Comparison of ENCODE assay signal across 37 mouse cellular contexts in genomic region chr5:112399284-112399683, GRCm38 (mm10). TPM values are rescaled to one million over a fixed set of nuclear protein-coding genes. Genes with fewer than 3 reads are reported as not detected.
DNase-seq lines count a peak whose midpoint lies in the region; ATAC-seq and TF ChIP-seq lines count a peak whose summit lies in the region.
"Had no signal": no experiment of that assay in that cellular context is flagged by ENCODE, and none has a peak within 500 bp of the region (broad histone marks: within the 10 kb centered on the region; RNA-seq: fewer than 3 reads in every experiment).

No protein-coding gene starts in this region.

- no peak overlapping the region for H3K9ac ChIP-seq in hindbrain, postnatal 0 days (replicated peaks; ENCODE audit: low read length)
- no peak overlapping the region for H3K9ac ChIP-seq in lung, postnatal 0 days (replicated peaks; ENCODE audit: low read depth)
- no peak overlapping the region for H3K9ac ChIP-seq in embryonic facial prominence, embryonic 14.5 days (ENCODE audit: low read depth, low read length)
- H3K9ac ChIP-seq: embryonic facial prominence, embryonic 15.5 days; forebrain, postnatal 0 days; hindbrain, embryonic 13.5 days had no signal

- no peak for TF ChIP-seq CTCF in hindbrain, postnatal 0 days (IDR thresholded peaks at IDR 0.05; ENCODE audit: low read depth)
- no peak for TF ChIP-seq CTCF in lung, postnatal 0 days (IDR thresholded peaks at IDR 0.05)
- no peak for TF ChIP-seq CTCF in lung, adult 2 months (IDR thresholded peaks at IDR 0.05; ENCODE audit: insufficient read depth, low read length)

- H3K4me2 ChIP-seq in hindbrain, postnatal 0 days (ENCODE audit: low read depth, low read length), result no peak overlapping the region
- H3K4me2 ChIP-seq in lung, postnatal 0 days (replicated peaks; ENCODE audit: low read depth, low read length), result no peak overlapping the region
- no peak overlapping the region for H3K4me2 ChIP-seq in embryonic facial prominence, embryonic 14.5 days (ENCODE audit: low read depth, low read length)
- H3K4me2 ChIP-seq: embryonic facial prominence, embryonic 15.5 days; heart, embryonic 11.5 days; hindbrain, embryonic 13.5 days had no signal

- no peak overlapping the region for H3K4me3 ChIP-seq in hindbrain, postnatal 0 days (ENCODE audit: low read length)
- H3K4me3 ChIP-seq in hindbrain, embryonic 10.5 days, result no peak overlapping the region
- H3K4me3 ChIP-seq in lung, postnatal 0 days (ENCODE audit: low read depth, low read length), result no peak overlapping the region
- no peak overlapping the region for H3K4me3 ChIP-seq in lung, adult 2 months (replicated peaks; ENCODE audit: extremely low read depth, low read depth, low read length)
- H3K4me3 ChIP-seq in embryonic facial prominence, embryonic 14.5 days (ENCODE audit: low read depth, low read length), result no peak overlapping the region
- H3K4me3 ChIP-seq: embryonic facial prominence, embryonic 15.5 days; gastrocnemius, adult 2 months; hindbrain, embryonic 13.5 days had no signal

- WGBS in hindbrain, postnatal 0 days, result 58% methylated on average over 10 of the region's 10 CpGs
- WGBS in hindbrain, embryonic 10.5 days, result 85% methylated on average over 10 of the region's 10 CpGs
- WGBS in lung, postnatal 0 days, result 60% methylated on average over 10 of the region's 10 CpGs
- WGBS in lung, adult 2 months, result 48% methylated on average over 10 of the region's 10 CpGs
- 44% methylated on average over 10 of the region's 10 CpGs for WGBS in embryonic facial prominence, embryonic 14.5 days

- no peak for ATAC-seq in hindbrain, postnatal 0 days
- ATAC-seq in lung, postnatal 0 days, result no peak
- no peak for ATAC-seq in embryonic facial prominence, embryonic 14.5 days (ENCODE audit: low read depth)
- ATAC-seq: activated CD4-positive, CD25-positive, alpha-beta regulatory T cell, adult 4 months; CD4-positive, CD25-positive, alpha-beta regulatory T cell, adult 4 months; forebrain, embryonic 14.5 days; forebrain, postnatal 0 days; hindbrain, embryonic 16.5 days; inflammation-experienced regulatory T-cells, adult 6 months; intestine, embryonic 16.5 days had no signal

- H3K4me1 ChIP-seq in hindbrain, postnatal 0 days (ENCODE audit: insufficient read depth, low read length), result no peaks in the 10 kb centered on the region
- H3K4me1 ChIP-seq in hindbrain, embryonic 10.5 days (replicated peaks), result peaks cover 14% of the 10 kb centered on the region
- H3K4me1 ChIP-seq in lung, postnatal 0 days (ENCODE audit: insufficient read depth, low read depth, low read length), result no peaks in the 10 kb centered on the region
- H3K4me1 ChIP-seq in lung, adult 2 months (ENCODE audit: control insufficient read depth, insufficient read depth, low read length), result no peaks in the 10 kb centered on the region
- H3K4me1 ChIP-seq in embryonic facial prominence, embryonic 14.5 days (ENCODE audit: control insufficient read depth, insufficient read depth, low read length), result peaks cover 7% of the 10 kb centered on the region; the same call in 1 of the 2 replicates

- no peaks in the 10 kb centered on the region for H3K36me3 ChIP-seq in hindbrain, postnatal 0 days (ENCODE audit: insufficient read depth, low read length)
- H3K36me3 ChIP-seq in hindbrain, embryonic 10.5 days, result no peaks in the 10 kb centered on the region
- no peaks in the 10 kb centered on the region for H3K36me3 ChIP-seq in lung, postnatal 0 days (ENCODE audit: insufficient read depth, low read length)
- H3K36me3 ChIP-seq in embryonic facial prominence, embryonic 14.5 days (ENCODE audit: control insufficient read depth, insufficient read depth, low read length), result no peaks in the 10 kb centered on the region
- H3K36me3 ChIP-seq: embryonic facial prominence, embryonic 15.5 days; hindbrain, embryonic 13.5 days had no signal

- DNase-seq in adrenal gland, postnatal 14 days, result peak; percentile 36
- DNase-seq in adrenal gland, adult 8-10 months, result no peak
- DNase-seq in hindbrain, postnatal 0 days (ENCODE audit: low spot score), result peak; percentile 38
- DNase-seq in hindbrain, embryonic 10.5 days (ENCODE audit: low spot score), result no peak
- peak; percentile 11 for DNase-seq in lung, postnatal 0 days (ENCODE audit: low spot score)
- DNase-seq in lung, adult 2 months, result no peak
- DNase-seq in embryonic facial prominence, embryonic 14.5 days (ENCODE audit: low spot score), result peak; percentile 31
- DNase-seq in right cerebral cortex, adult 2 months (ENCODE audit: low spot score in 2 of 2), result no peak
- DNase-seq: adrenal gland, postnatal 10 days; cerebellum, adult 11-12 months; cerebellum, adult 8-10 months; cerebellum, postnatal 25 days; forebrain, postnatal 0 days; gastrocnemius, adult 2 months; gastrocnemius, postnatal 14 days; heart, adult 11 months had no signal

- no peak overlapping the region for H3K27ac ChIP-seq in hindbrain, postnatal 0 days
- H3K27ac ChIP-seq in hindbrain, embryonic 10.5 days, result no peak overlapping the region
- no peak overlapping the region for H3K27ac ChIP-seq in lung, postnatal 0 days (ENCODE audit: low read length)
- no peak overlapping the region for H3K27ac ChIP-seq in embryonic facial prominence, embryonic 14.5 days (replicated peaks; ENCODE audit: low read depth, low read length)
- H3K27ac ChIP-seq: embryonic facial prominence, embryonic 15.5 days; gastrocnemius, adult 2 months; hindbrain, embryonic 13.5 days had no signal

- H3K27me3 ChIP-seq in hindbrain, postnatal 0 days (ENCODE audit: insufficient read depth, low read length), result no peaks in the 10 kb centered on the region
- no peaks in the 10 kb centered on the region for H3K27me3 ChIP-seq in hindbrain, embryonic 10.5 days (ENCODE audit: insufficient read depth, poor library complexity, severe bottlenecking)
- H3K27me3 ChIP-seq in lung, postnatal 0 days (replicated peaks; ENCODE audit: insufficient read depth, low read length), result peaks cover 8% of the 10 kb centered on the region; the same call in 1 of the 2 replicates
- peaks cover 2% of the 10 kb centered on the region for H3K27me3 ChIP-seq in embryonic facial prominence, embryonic 14.5 days (replicated peaks; ENCODE audit: control insufficient read depth, insufficient read depth, low read length)
- H3K27me3 ChIP-seq: hindbrain, embryonic 13.5 days had no signal

- no peak for TF ChIP-seq POLR2A in lung, adult 2 months (IDR thresholded peaks at IDR 0.05; ENCODE audit: borderline replicate concordance, extremely low read depth, low read depth, low read length)

- no peaks in the 10 kb centered on the region for H3K9me3 ChIP-seq in hindbrain, postnatal 0 days (ENCODE audit: low read length)
- H3K9me3 ChIP-seq in hindbrain, embryonic 10.5 days, result no peaks in the 10 kb centered on the region
- no peaks in the 10 kb centered on the region for H3K9me3 ChIP-seq in lung, postnatal 0 days (ENCODE audit: low read length)
- H3K9me3 ChIP-seq in embryonic facial prominence, embryonic 14.5 days (ENCODE audit: control insufficient read depth, low read length), result no peaks in the 10 kb centered on the region
- H3K9me3 ChIP-seq: embryonic facial prominence, embryonic 15.5 days; hindbrain, embryonic 13.5 days had no signal

- TF ChIP-seq EP300 in lung, postnatal 0 days (IDR thresholded peaks at IDR 0.05), result no peak

RNA-seq across cellular contexts. Expression of gene Asphd2, which starts 4.6 kb away (rescaled TPM):
- total RNA-seq in adrenal gland, postnatal 14 days (2021), result 1.3 and 4.4 TPM in 2 replicates
- total RNA-seq in adrenal gland, adult 8-10 months (2022), result 1 to 10 TPM; 2.2 to 6.9 (median 3.5) TPM
- total RNA-seq in hindbrain, postnatal 0 days (2014; rRNA removed), result 143 and 164 TPM in 2 replicates
- polyA plus RNA-seq in hindbrain, postnatal 0 days (2015; fragmentation: Nextera tagmentation; extraction: Ambion mirVana), result 113 and 118 TPM in 2 replicates
- polyA plus RNA-seq in hindbrain, embryonic 10.5 days (2016; fragmentation: Nextera tagmentation; extraction: Ambion mirVana), result 19.3 and 24.8 TPM in 2 replicates
- 1.9 and 2.0 TPM in 2 replicates for polyA plus RNA-seq in lung, postnatal 0 days (2015; fragmentation: Nextera tagmentation; extraction: Ambion mirVana)
- 0.41 and 0.56 TPM in 2 replicates for polyA plus RNA-seq in lung, adult 2 months (2012; rRNA removed)
- polyA plus RNA-seq in embryonic facial prominence, embryonic 14.5 days (2014; fragmentation: Nextera tagmentation; extraction: Ambion mirVana), result 18.2 and 20.3 TPM in 2 replicates
- total RNA-seq: hematopoietic stem cell, adult 5-6 weeks had no signal
- polyA plus RNA-seq: activated CD4-positive, CD25-positive, alpha-beta regulatory T cell, adult 4 months; CD4-positive, CD25-positive, alpha-beta regulatory T cell, adult 4 months; inflammation-experienced regulatory T-cells, adult 6 months had no signal

RNA-seq across cellular contexts. Expression of gene Gm6583, which starts 43.5 kb away (rescaled TPM):
- total RNA-seq in adrenal gland, postnatal 14 days (2021), result not detected in 2 replicates
- under 1 TPM in 2 of 4 experiments, not detected in 2; 0.17 TPM for total RNA-seq in adrenal gland, adult 8-10 months (2022)
- total RNA-seq in hindbrain, postnatal 0 days (2014; rRNA removed), result not detected in 2 replicates
- 0.06 TPM in 1 of 2 replicates, not detected in the other for polyA plus RNA-seq in hindbrain, postnatal 0 days (2015; fragmentation: Nextera tagmentation; extraction: Ambion mirVana)
- polyA plus RNA-seq in hindbrain, embryonic 10.5 days (2016; fragmentation: Nextera tagmentation; extraction: Ambion mirVana), result 0.14 and 0.30 TPM in 2 replicates
- 0.25 and 0.31 TPM in 2 replicates for polyA plus RNA-seq in lung, postnatal 0 days (2015; fragmentation: Nextera tagmentation; extraction: Ambion mirVana)
- polyA plus RNA-seq in lung, adult 2 months (2012; rRNA removed), result 0.06 TPM in 1 of 2 replicates, not detected in the other
- 0.09 and 0.13 TPM in 2 replicates for polyA plus RNA-seq in embryonic facial prominence, embryonic 14.5 days (2014; fragmentation: Nextera tagmentation; extraction: Ambion mirVana)
- total RNA-seq: common myeloid progenitor, adult 5-6 weeks; forebrain, postnatal 0 days; gastrocnemius, adult 2 months; gastrocnemius, postnatal 14 days; gastrocnemius, postnatal 4 days; heart, adult 8-10 months; heart, postnatal 25 days; hematopoietic stem cell, adult 5-6 weeks had no signal
- polyA plus RNA-seq: activated CD4-positive, CD25-positive, alpha-beta regulatory T cell, adult 4 months; brain, embryonic 14.5 days; forebrain, postnatal 0 days; frontal cortex, adult 2 months; heart, embryonic 14.5 days; heart, postnatal 0 days had no signal

RNA-seq across cellular contexts. Expression of gene Gm6588, which starts 49.9 kb away (rescaled TPM):
- total RNA-seq in adrenal gland, postnatal 14 days (2021), result not detected in 2 replicates
- total RNA-seq in adrenal gland, adult 8-10 months (2022), result not detected
- total RNA-seq in hindbrain, postnatal 0 days (2014; rRNA removed), result not detected in 2 replicates
- polyA plus RNA-seq in hindbrain, postnatal 0 days (2015; fragmentation: Nextera tagmentation; extraction: Ambion mirVana), result 0.25 and 0.58 TPM in 2 replicates
- 0.14 TPM in 1 of 2 replicates, not detected in the other for polyA plus RNA-seq in hindbrain, embryonic 10.5 days (2016; fragmentation: Nextera tagmentation; extraction: Ambion mirVana)
- not detected in 2 replicates for polyA plus RNA-seq in lung, postnatal 0 days (2015; fragmentation: Nextera tagmentation; extraction: Ambion mirVana)
- not detected in 2 replicates for polyA plus RNA-seq in lung, adult 2 months (2012; rRNA removed)
- not detected in 2 replicates for polyA plus RNA-seq in embryonic facial prominence, embryonic 14.5 days (2014; fragmentation: Nextera tagmentation; extraction: Ambion mirVana)
- total RNA-seq: adrenal gland, postnatal 10 days; common myeloid progenitor, adult 5-6 weeks; forebrain, postnatal 0 days; gastrocnemius, adult 2 months; gastrocnemius, postnatal 14 days; gastrocnemius, postnatal 4 days; heart, adult 8-10 months; heart, postnatal 25 days; hematopoietic stem cell, adult 5-6 weeks; MEL had no signal
- polyA plus RNA-seq: activated CD4-positive, CD25-positive, alpha-beta regulatory T cell, adult 4 months; brain, embryonic 14.5 days; C2C12; CD4-positive, CD25-positive, alpha-beta regulatory T cell, adult 4 months; embryonic facial prominence, embryonic 15.5 days; forebrain, embryonic 11.5 days; frontal cortex, adult 2 months; heart, embryonic 11.5 days; heart, embryonic 14.5 days; heart, postnatal 0 days; inflammation-experienced regulatory T-cells, adult 6 months; intestine, embryonic 16.5 days had no signal

RNA-seq across cellular contexts. Expression of gene Hps4, which starts 56.4 kb away (rescaled TPM):
- total RNA-seq in adrenal gland, postnatal 14 days (2021), result 27.7 and 40.5 TPM in 2 replicates
- 10 to 100 TPM; 27.7 to 43.6 (median 31.3) TPM for total RNA-seq in adrenal gland, adult 8-10 months (2022)
- 43.9 and 45.6 TPM in 2 replicates for total RNA-seq in hindbrain, postnatal 0 days (2014; rRNA removed)
- 32.7 and 33.6 TPM in 2 replicates for polyA plus RNA-seq in hindbrain, postnatal 0 days (2015; fragmentation: Nextera tagmentation; extraction: Ambion mirVana)
- polyA plus RNA-seq in hindbrain, embryonic 10.5 days (2016; fragmentation: Nextera tagmentation; extraction: Ambion mirVana), result 35.8 and 36.7 TPM in 2 replicates
- polyA plus RNA-seq in lung, postnatal 0 days (2015; fragmentation: Nextera tagmentation; extraction: Ambion mirVana), result 19.7 and 22.1 TPM in 2 replicates
- 34.7 and 40.9 TPM in 2 replicates for polyA plus RNA-seq in lung, adult 2 months (2012; rRNA removed)
- polyA plus RNA-seq in embryonic facial prominence, embryonic 14.5 days (2014; fragmentation: Nextera tagmentation; extraction: Ambion mirVana), result 31.1 and 31.6 TPM in 2 replicates

RNA-seq across cellular contexts. Expression of gene Srrd, which starts 56.4 kb away (rescaled TPM):
- 23.7 and 41.2 TPM in 2 replicates for total RNA-seq in adrenal gland, postnatal 14 days (2021)
- 10 to 100 TPM; 26.0 to 51.5 (median 29.9) TPM for total RNA-seq in adrenal gland, adult 8-10 months (2022)
- total RNA-seq in hindbrain, postnatal 0 days (2014; rRNA removed), result 84.3 and 92.0 TPM in 2 replicates
- polyA plus RNA-seq in hindbrain, postnatal 0 days (2015; fragmentation: Nextera tagmentation; extraction: Ambion mirVana), result 49.1 and 56.0 TPM in 2 replicates
- 52.5 and 53.2 TPM in 2 replicates for polyA plus RNA-seq in hindbrain, embryonic 10.5 days (2016; fragmentation: Nextera tagmentation; extraction: Ambion mirVana)
- 21.3 and 21.9 TPM in 2 replicates for polyA plus RNA-seq in lung, postnatal 0 days (2015; fragmentation: Nextera tagmentation; extraction: Ambion mirVana)
- 34.6 and 38.4 TPM in 2 replicates for polyA plus RNA-seq in lung, adult 2 months (2012; rRNA removed)
- polyA plus RNA-seq in embryonic facial prominence, embryonic 14.5 days (2014; fragmentation: Nextera tagmentation; extraction: Ambion mirVana), result 30.3 and 34.3 TPM in 2 replicates

Comparison
In these comparisons a context has a peak if more than half of its experiments do, and no peak if none do; other contexts are left out.
1. DNase-seq: peak in adrenal gland, postnatal 14 days (single experiment), hindbrain, postnatal 0 days (single experiment), lung, postnatal 0 days (single experiment) and embryonic facial prominence, embryonic 14.5 days (single experiment); none in adrenal gland, adult 8-10 months (single experiment), hindbrain, embryonic 10.5 days (single experiment), lung, adult 2 months (single experiment) and right cerebral cortex, adult 2 months (0 of 2).